Mouse (Mus musculus): ENCODE measurements around the gene Tanc1. TPM values are rescaled to one million over a fixed set of nuclear protein-coding genes. Genes with fewer than 3 reads are reported as not detected.

The Tanc1 gene
- polyA plus RNA-seq, 1 experiment from 2014 or later: 10.8 TPM

GRCm38 (mm10) chr2:59656680-59657079, 44.8 kb downstream of the Tanc1 start:
- Histone ChIP-seq H3K9ac (replicated peaks) (no peak overlapping the region), H3K4me3 (no peak overlapping the region), H3K27ac (replicated peaks) (no peak overlapping the region), H3K36me3 (no peaks in the 10 kb centered on the region), H3K4me2 (replicated peaks) (no peak overlapping the region), H3K4me1 (peaks cover 33% of the 10 kb centered on the region), H3K9me3 (no peaks in the 10 kb centered on the region), H3K27me3 (peaks cover 52% of the 10 kb centered on the region)
- WGBS: 66% methylated on average over 5 of the region's 5 CpGs
- ATAC-seq (ENCODE audit: low FRiP score, low read depth): no peak

- Histone ChIP-seq H3K27ac (replicated peaks) (no peak overlapping the region), H3K4me2 (replicated peaks) (no peak overlapping the region), H3K36me3 (no peaks in the 10 kb centered on the region), H3K4me3 (no peak overlapping the region), H3K9ac (replicated peaks) (no peak overlapping the region), H3K4me1 (peaks cover 18% of the 10 kb centered on the region), H3K27me3 (peaks cover 44% of the 10 kb centered on the region), H3K9me3 (no peaks in the 10 kb centered on the region)
- WGBS: 94% methylated on average over 6 of the region's 6 CpGs
- ATAC-seq (ENCODE audit: low FRiP score, low read depth): no peak
Observed at GRCm38 (mm10) chr2:59659686-59660085, 47.8 kb downstream of the Tanc1 start.

GRCm38 (mm10) chr2:59660891-59661805, 49.3 kb downstream of the Tanc1 start:
- ATAC-seq (ENCODE audit: low FRiP score, low read depth): no peak
- Histone ChIP-seq H3K9ac (replicated peaks) (no peak overlapping the region), H3K4me3 (no peak overlapping the region), H3K4me2 (replicated peaks) (no peak overlapping the region), H3K9me3 (no peaks in the 10 kb centered on the region), H3K36me3 (no peaks in the 10 kb centered on the region), H3K4me1 (peaks cover 9% of the 10 kb centered on the region; the same call in 1 of the 2 replicates), H3K27ac (replicated peaks) (no peak overlapping the region), H3K27me3 (peaks cover 30% of the 10 kb centered on the region)
- 71% methylated on average over 16 of the region's 16 CpGs for WGBS

GRCm38 (mm10) chr2:59664803-59665567, 53.1 kb downstream of the Tanc1 start:
- Histone ChIP-seq H3K27ac (replicated peaks) (no peak overlapping the region), H3K4me3 (no peak overlapping the region), H3K27me3 (peaks cover 11% of the 10 kb centered on the region), H3K9ac (replicated peaks) (no peak overlapping the region), H3K36me3 (no peaks in the 10 kb centered on the region), H3K4me1 (peaks cover 9% of the 10 kb centered on the region; the same call in 1 of the 2 replicates), H3K9me3 (no peaks in the 10 kb centered on the region), H3K4me2 (replicated peaks) (no peak overlapping the region)
- no peak for ATAC-seq (ENCODE audit: low FRiP score, low read depth)
- WGBS: 83% methylated on average over 16 of the region's 16 CpGs

GRCm38 (mm10) chr2:59666533-59666932, 54.7 kb downstream of the Tanc1 start:
- no peak overlapping the region for H3K4me3 ChIP-seq
- H3K9me3 ChIP-seq: no peaks in the 10 kb centered on the region
- 94% methylated on average over 5 of the region's 5 CpGs for WGBS
- H3K27me3 ChIP-seq: peaks cover 6% of the 10 kb centered on the region
- no peak overlapping the region for H3K9ac ChIP-seq (replicated peaks)
- no peaks in the 10 kb centered on the region; the same call in 1 of the 2 replicates for H3K4me1 ChIP-seq
- no peaks in the 10 kb centered on the region for H3K36me3 ChIP-seq
- no peak for ATAC-seq (ENCODE audit: low FRiP score, low read depth)
- no peak overlapping the region for H3K4me2 ChIP-seq (replicated peaks)
- no peak overlapping the region for H3K27ac ChIP-seq (replicated peaks)

GRCm38 (mm10) chr2:59670087-59671060, 58.5 kb downstream of the Tanc1 start:
- Histone ChIP-seq H3K4me2 (replicated peaks) (no peak overlapping the region), H3K4me3 (no peak overlapping the region), H3K9ac (replicated peaks) (no peak overlapping the region), H3K36me3 (no peaks in the 10 kb centered on the region), H3K4me1 (peaks cover 7% of the 10 kb centered on the region; the same call in 1 of the 2 replicates), H3K27me3 (0 out of 2 replicates have a peak, but pooled peaks cover 3% of the 10 kb centered on the region), H3K9me3 (no peaks in the 10 kb centered on the region), H3K27ac (replicated peaks) (no peak overlapping the region)
- WGBS: 71% methylated on average over 15 of the region's 15 CpGs
- ATAC-seq (ENCODE audit: low FRiP score, low read depth): no peak

GRCm38 (mm10) chr2:59671671-59672070, 59.8 kb downstream of the Tanc1 start:
- WGBS: 57% methylated on average over 8 of the region's 8 CpGs
- H3K4me3 ChIP-seq: no peak overlapping the region
- peaks cover 18% of the 10 kb centered on the region; the same call in 1 of the 2 replicates for H3K4me1 ChIP-seq
- no peak overlapping the region for H3K4me2 ChIP-seq (replicated peaks)
- H3K9me3 ChIP-seq: no peaks in the 10 kb centered on the region
- ATAC-seq (ENCODE audit: low FRiP score, low read depth): no peak
- H3K9ac ChIP-seq (replicated peaks): no peak overlapping the region
- no peaks in the 10 kb centered on the region for H3K36me3 ChIP-seq
- H3K27me3 ChIP-seq: 0 out of 2 replicates have a peak, but pooled peaks cover 3% of the 10 kb centered on the region
- H3K27ac ChIP-seq (replicated peaks): no peak overlapping the region

- no peak for ATAC-seq (ENCODE audit: low FRiP score, low read depth)
- WGBS: 16% methylated on average over 4 of the region's 4 CpGs
- H3K9me3 ChIP-seq: no peaks in the 10 kb centered on the region
- no peak overlapping the region for H3K27ac ChIP-seq (replicated peaks)
- H3K36me3 ChIP-seq: no peaks in the 10 kb centered on the region
- H3K27me3 ChIP-seq: 0 out of 2 replicates have a peak, but pooled peaks cover 3% of the 10 kb centered on the region
- H3K4me2 ChIP-seq (replicated peaks): no peak overlapping the region
- H3K4me3 ChIP-seq: no peak overlapping the region
- H3K9ac ChIP-seq (replicated peaks): no peak overlapping the region
- peaks cover 20% of the 10 kb centered on the region; the same call in 1 of the 2 replicates for H3K4me1 ChIP-seq
Observed at GRCm38 (mm10) chr2:59672086-59672485, 60.2 kb downstream of the Tanc1 start.

GRCm38 (mm10) chr2:59672686-59673085, 60.8 kb downstream of the Tanc1 start:
- no peaks in the 10 kb centered on the region for H3K9me3 ChIP-seq
- no peak overlapping the region for H3K27ac ChIP-seq (replicated peaks)
- H3K36me3 ChIP-seq: no peaks in the 10 kb centered on the region
- WGBS: 47% methylated on average over 8 of the region's 8 CpGs
- H3K9ac ChIP-seq (replicated peaks): no peak overlapping the region
- ATAC-seq (ENCODE audit: low FRiP score, low read depth): no peak
- no peak overlapping the region for H3K4me2 ChIP-seq (replicated peaks)
- peaks cover 20% of the 10 kb centered on the region; the same call in 1 of the 2 replicates for H3K4me1 ChIP-seq
- H3K4me3 ChIP-seq: no peak overlapping the region
- H3K27me3 ChIP-seq: 0 out of 2 replicates have a peak, but pooled peaks cover 3% of the 10 kb centered on the region

GRCm38 (mm10) chr2:59673351-59673750, 61.5 kb downstream of the Tanc1 start:
- Histone ChIP-seq H3K9ac (replicated peaks) (no peak overlapping the region), H3K9me3 (no peaks in the 10 kb centered on the region), H3K27me3 (0 out of 2 replicates have a peak, but pooled peaks cover 3% of the 10 kb centered on the region), H3K36me3 (no peaks in the 10 kb centered on the region), H3K4me1 (peaks cover 20% of the 10 kb centered on the region; the same call in 1 of the 2 replicates), H3K27ac (replicated peaks) (no peak overlapping the region), H3K4me2 (replicated peaks) (no peak overlapping the region), H3K4me3 (no peak overlapping the region)
- no peak for ATAC-seq (ENCODE audit: low FRiP score, low read depth)
- WGBS: 81% methylated on average over 6 of the region's 6 CpGs

- Histone ChIP-seq H3K9ac (replicated peaks) (no peak overlapping the region), H3K27me3 (0 out of 2 replicates have a peak, but pooled peaks cover 3% of the 10 kb centered on the region), H3K27ac (replicated peaks) (no peak overlapping the region), H3K4me2 (replicated peaks) (no peak overlapping the region), H3K4me1 (peaks cover 20% of the 10 kb centered on the region; the same call in 1 of the 2 replicates), H3K9me3 (no peaks in the 10 kb centered on the region), H3K4me3 (no peak overlapping the region), H3K36me3 (no peaks in the 10 kb centered on the region)
- WGBS: 83% methylated on average over 1 of the region's 1 CpGs
- ATAC-seq (ENCODE audit: low FRiP score, low read depth): no peak
Observed at GRCm38 (mm10) chr2:59673877-59674276, 62.0 kb downstream of the Tanc1 start.
